Mouse (Mus musculus): ENCODE results near the gene Klf15.

Gene Klf15

GRCm38 (mm10) chr6:90462181-90462706, at the start of gene Klf15:
TSS of gene Klf15 (plus strand) at chr6:90462576.
- peak; percentile 52 for DNase-seq (ENCODE audit: low read depth, low spot score)

- peak; percentile 76 for DNase-seq (ENCODE audit: low read depth, low spot score)
These were observed 39.8 kb upstream of the Klf15 start for GRCm38 (mm10) chr6:90422565-90422964.

- no peak for DNase-seq (ENCODE audit: low read depth, low spot score)
These were observed 37.0 kb upstream of the Klf15 start for GRCm38 (mm10) chr6:90425361-90425760.

GRCm38 (mm10) chr6:90426003-90426402, 36.4 kb upstream of the Klf15 start:
- no peak for DNase-seq (ENCODE audit: low read depth, low spot score)

- peak; percentile 58 for DNase-seq (ENCODE audit: low read depth, low spot score)
These were observed 33.9 kb upstream of the Klf15 start, which contains the start of gene Cfap100 for GRCm38 (mm10) chr6:90428380-90428974. TSS of gene Cfap100 (minus strand) at chr6:90428797.

DNA sequence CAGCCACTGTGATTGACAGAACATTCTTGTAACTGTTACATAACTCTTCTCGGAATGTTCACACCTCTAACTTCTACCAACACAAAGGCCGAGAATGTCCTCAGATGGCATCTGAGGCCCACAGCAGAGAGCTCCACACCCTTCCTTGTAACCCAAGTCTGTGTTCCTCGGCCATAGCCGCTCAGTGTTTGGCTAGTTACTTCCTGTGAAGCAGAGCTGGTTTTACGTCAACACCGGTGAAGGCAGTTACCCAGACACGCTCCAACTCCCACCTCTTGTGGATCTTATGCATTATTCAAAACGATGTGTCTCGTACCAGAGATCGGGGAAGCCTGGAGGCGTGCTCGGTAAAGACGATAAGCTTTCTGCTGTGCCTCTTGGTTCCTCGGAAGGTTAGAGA, 32.5 kb upstream of the Klf15 start:
- no peak for DNase-seq (ENCODE audit: low read depth, low spot score)

DNA sequence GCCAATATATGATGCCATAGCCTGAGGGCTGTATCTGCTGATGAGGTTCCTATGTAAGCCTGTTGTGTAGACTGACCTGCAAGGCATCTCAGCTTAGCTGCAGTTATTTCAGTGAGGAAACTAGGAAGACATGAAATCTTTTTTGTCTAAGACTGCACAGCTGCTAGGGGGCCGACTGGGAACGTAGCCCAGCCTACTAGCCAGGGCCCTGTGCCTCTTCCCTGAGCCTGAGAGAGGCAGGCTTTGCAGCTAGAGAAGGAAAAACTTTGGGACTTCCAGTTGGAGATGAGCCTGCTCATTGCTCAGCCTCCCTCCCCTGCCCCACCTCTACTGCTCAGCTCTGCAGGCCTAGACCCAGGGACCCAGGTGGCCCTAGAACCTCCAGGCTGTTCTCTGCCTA, 30.9 kb upstream of the Klf15 start:
- no peak for DNase-seq (ENCODE audit: low read depth, low spot score)

GRCm38 (mm10) chr6:90434687-90435086, 27.7 kb upstream of the Klf15 start:
- no peak for DNase-seq (ENCODE audit: low read depth, low spot score)

GRCm38 (mm10) chr6:90435195-90435618, 27.2 kb upstream of the Klf15 start:
- peak; percentile 59 for DNase-seq (ENCODE audit: low read depth, low spot score)

- no peak for DNase-seq (ENCODE audit: low read depth, low spot score)
These were observed 26.0 kb upstream of the Klf15 start for GRCm38 (mm10) chr6:90436192-90436907.

GRCm38 (mm10) chr6:90437041-90437440, 25.3 kb upstream of the Klf15 start:
- DNase-seq (ENCODE audit: low read depth, low spot score), result no peak

DNA sequence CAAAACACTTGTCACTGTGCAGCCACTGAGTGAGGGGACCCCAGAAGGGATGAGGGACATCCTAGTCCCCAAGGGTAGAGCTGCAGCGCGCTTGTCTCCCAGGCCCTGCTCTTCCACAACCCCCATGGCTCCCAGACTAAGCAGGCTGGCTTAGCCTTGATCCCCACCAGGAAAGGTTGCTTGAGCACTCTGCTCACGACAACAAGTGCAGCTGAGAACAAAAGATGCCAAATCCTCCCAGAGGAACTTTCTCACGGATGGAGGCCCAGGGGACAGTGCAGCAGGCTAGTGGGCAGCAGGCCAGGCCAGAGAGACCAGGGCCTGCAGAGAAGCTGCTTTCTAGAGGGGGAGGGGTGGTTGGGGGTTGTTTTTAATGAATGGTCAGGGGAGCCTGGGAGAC, 15.5 kb upstream of the Klf15 start:
- DNase-seq (ENCODE audit: low read depth, low spot score), result no peak

DNA sequence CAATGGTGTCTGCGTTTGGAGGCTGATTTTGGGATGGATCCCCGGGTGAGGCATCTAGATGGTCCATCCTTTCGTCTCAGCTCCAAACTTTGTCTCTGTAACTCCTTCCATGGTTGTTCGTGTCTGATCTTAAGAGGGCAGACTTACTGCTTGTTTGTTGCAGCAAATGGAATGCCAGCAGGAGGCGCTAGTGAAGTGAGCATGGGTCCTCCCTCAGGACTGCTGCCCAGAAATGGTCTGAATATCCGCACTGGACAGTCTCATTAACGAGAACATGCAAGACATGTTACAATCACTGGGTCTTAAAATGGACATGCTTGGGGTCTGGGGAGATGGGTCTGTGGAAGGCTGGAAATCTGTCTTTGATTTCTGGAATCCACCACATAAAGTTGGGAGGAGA, 12.2 kb upstream of the Klf15 start:
- peak; percentile 57 for DNase-seq (ENCODE audit: low read depth, low spot score)

GRCm38 (mm10) chr6:90450697-90451096, 11.7 kb upstream of the Klf15 start:
- no peak for DNase-seq (ENCODE audit: low read depth, low spot score)

- DNase-seq (ENCODE audit: low read depth, low spot score), result no peak
These were observed 10.9 kb upstream of the Klf15 start for GRCm38 (mm10) chr6:90451512-90451911.

DNA sequence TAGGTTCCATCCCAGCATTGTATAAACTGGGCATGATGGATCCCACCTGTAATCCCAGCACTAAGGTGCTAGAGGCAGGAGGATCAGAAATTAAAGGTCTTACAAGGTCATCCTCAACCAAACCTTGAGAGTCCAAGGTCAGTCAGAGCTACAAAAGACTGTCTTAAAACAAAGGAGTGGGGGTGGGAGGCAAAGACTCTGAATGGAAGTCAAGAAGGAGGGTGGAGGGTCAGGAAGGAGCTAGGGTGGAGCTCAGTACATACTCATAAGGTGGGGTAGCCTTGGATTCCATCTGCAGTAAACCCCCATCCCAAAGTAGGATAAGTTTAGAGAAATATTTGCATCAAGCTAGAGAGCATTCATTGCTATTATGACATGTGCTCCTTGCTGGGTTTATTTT, 9.8 kb upstream of the Klf15 start:
- DNase-seq (ENCODE audit: low read depth, low spot score), result no peak

- DNase-seq (ENCODE audit: low read depth, low spot score), result no peak
These were observed 8.6 kb upstream of the Klf15 start for GRCm38 (mm10) chr6:90453751-90454150.

GRCm38 (mm10) chr6:90457421-90457820, 5.0 kb upstream of the Klf15 start:
- no peak for DNase-seq (ENCODE audit: low read depth, low spot score)

GRCm38 (mm10) chr6:90461181-90461580, 1.2 kb upstream of the Klf15 start:
- no peak for DNase-seq (ENCODE audit: low read depth, low spot score)

DNA sequence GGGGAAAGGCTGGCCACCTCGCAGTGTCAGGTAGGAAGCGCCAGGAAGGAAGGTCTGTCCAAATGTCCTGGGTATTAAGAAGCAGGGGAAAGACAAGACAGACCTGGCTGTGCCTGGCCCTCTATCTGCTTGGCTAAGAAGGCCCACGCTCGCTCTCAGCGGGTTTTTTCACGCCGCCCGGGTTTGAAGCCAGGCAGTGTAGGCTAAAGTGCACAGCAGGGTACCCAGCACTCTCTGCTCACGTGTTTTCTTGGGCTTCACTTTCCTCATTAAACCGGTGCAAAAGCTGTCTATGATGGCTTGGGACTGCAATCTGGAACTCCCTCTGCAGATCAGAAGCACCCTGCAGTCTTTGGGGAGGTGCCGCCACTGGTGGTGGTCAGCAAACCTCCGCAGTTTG, 605 bp upstream of the Klf15 start:
- no peak for DNase-seq (ENCODE audit: low read depth, low spot score)

DNA sequence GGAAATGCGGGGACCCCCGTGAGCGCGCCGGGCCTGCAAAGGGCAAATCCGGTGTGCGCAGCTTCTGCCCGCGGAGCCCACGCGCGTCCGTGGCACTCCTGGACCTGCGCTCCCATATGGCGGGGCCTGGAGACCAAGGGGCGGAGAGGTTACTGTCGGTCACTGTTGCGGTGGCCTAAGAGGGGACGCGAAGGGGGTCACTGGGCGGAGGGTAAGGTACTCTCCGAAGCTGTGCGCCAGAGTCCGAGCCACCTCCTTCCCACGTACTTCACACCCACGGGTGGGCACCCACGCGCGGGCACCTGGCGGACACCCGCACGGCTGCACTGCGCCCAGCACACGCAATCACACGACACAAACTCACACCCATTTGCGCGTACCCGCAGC, 458 bp downstream of the Klf15 start:
- DNase-seq (ENCODE audit: low read depth, low spot score), result no peak

DNA sequence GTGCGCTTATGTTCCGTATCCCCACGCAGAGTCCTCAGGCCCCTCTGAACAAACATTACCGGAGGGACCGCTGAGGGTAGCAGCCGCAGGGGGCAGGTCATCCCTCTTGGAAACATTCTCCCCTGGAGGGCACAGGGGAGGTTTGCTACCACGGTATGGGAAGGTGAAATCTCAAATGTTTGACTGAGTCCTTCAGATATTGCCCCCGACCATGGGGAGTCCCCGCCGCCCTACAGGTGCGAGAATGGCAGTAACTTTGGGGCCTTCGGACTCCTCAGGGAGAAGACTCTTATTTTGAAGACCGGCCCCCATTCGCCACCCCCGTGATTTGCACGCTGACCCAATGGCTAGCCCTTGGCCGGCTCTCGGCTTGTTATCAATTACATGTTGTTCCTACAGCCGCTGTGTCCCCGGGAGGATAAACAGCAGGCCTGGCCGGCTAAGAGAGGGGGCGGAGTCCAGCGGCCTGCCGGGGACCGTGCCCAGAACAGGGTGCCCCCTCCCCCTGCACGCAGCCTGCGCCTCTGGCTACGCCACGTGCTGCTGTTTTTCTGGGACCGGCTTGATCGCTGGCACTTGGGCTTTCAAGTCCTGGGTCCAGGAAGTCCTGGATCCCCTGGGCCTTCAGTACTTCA, 969 bp downstream of the Klf15 start:
- peak; percentile 40 for DNase-seq (ENCODE audit: low read depth, low spot score)

Measured in embryo, embryonic 11.5 days (tissue).